Mouse (Mus musculus): Measurements from ENCODE around the gene Cdc34b.

The Cdc34b gene

DNA sequence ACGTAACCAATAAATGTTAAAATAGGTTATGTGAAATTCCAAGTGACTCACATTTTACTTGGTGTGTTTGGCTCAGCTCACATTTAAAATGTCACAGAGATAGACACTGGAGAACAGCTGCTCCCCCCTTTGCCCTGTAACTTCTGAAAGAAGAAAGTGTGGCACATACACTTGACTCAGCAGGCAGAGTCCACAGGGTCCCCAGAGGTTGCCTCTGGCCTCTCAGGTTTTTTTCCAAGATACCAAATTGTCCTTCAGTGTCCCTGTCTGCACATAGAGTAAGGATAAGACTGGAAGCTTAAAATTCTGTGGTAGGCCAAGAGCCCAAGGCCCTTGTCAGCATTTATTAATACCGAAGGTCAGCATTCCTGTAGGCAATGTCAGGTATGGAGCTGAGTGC, 25.7 kb downstream of the Cdc34b start:
- Histone ChIP-seq H3K36me3 (ENCODE audit: control insufficient read depth, insufficient read depth, low read length, poor library complexity, severe bottlenecking) (no peaks in the 10 kb centered on the region), H3K27me3 (ENCODE audit: control insufficient read depth, insufficient read depth, low read length, poor library complexity, severe bottlenecking) (no peaks in the 10 kb centered on the region)
- DNase-seq (ENCODE audit: low read depth, low spot score), result no peak

GRCm38 (mm10) chr11:94772363-94773055, 30.9 kb downstream of the Cdc34b start:
- Histone ChIP-seq H3K36me3 (ENCODE audit: control insufficient read depth, insufficient read depth, low read length, poor library complexity, severe bottlenecking) (no peaks in the 10 kb centered on the region), H3K27me3 (ENCODE audit: control insufficient read depth, insufficient read depth, low read length, poor library complexity, severe bottlenecking) (no peaks in the 10 kb centered on the region)
- no peak for DNase-seq (ENCODE audit: low read depth, low spot score)

DNA sequence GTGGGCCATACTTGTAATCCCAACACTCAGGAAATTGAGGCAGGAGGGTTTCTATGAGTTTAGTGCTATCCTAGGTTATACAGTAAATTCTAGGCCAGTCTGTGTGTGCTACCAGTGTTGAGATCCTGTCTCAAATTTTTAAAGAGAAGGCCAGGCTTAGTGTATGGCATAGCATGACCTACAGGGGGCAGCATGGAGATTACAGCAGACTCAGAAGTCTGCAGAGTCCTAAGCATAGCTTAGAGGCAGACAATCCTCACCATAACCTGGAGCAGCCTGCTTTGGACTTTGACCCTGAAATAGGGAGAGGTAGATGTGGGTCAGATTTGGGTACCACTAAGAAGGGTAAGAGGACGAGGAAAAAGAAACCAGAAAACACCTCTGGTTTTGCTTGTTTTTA, 32.3 kb downstream of the Cdc34b start:
- DNase-seq (ENCODE audit: low read depth, low spot score), result peak; percentile 10
- no peaks in the 10 kb centered on the region for H3K36me3 ChIP-seq (ENCODE audit: control insufficient read depth, insufficient read depth, low read length, poor library complexity, severe bottlenecking)
- H3K27me3 ChIP-seq (ENCODE audit: control insufficient read depth, insufficient read depth, low read length, poor library complexity, severe bottlenecking), result no peaks in the 10 kb centered on the region

GRCm38 (mm10) chr11:94774887-94775497, 33.4 kb downstream of the Cdc34b start:
- Histone ChIP-seq H3K36me3 (ENCODE audit: control insufficient read depth, insufficient read depth, low read length, poor library complexity, severe bottlenecking) (no peaks in the 10 kb centered on the region), H3K27me3 (ENCODE audit: control insufficient read depth, insufficient read depth, low read length, poor library complexity, severe bottlenecking) (no peaks in the 10 kb centered on the region)
- DNase-seq (ENCODE audit: low read depth, low spot score), result no peak

DNA sequence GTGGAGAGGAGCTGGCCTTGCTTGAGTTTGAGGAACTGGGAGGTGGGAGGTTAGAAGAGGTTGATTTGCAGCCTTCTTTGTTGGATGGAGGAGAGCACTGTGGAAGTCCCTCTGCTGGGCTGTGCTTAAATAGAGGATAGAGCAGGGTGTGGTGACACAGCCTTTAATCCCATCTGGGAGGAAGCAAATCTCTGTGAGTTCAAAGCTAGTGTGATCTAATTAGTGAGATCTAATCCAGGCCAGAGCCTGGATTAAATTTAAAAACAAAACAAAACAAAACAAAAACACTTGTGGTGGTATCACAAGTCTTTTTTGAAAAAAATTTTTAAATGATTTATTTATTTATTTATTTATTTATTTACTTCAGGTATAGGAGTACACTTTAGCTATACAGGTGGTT, 41.0 kb downstream of the Cdc34b start, which contains the start of gene Tmem92:
Gene Tmem92, minus strand, starts transcription at position 101 of the 400 bp plus-strand sequence.
- no peak for DNase-seq (ENCODE audit: low read depth, low spot score)
- no peaks in the 10 kb centered on the region for H3K27me3 ChIP-seq (ENCODE audit: control insufficient read depth, insufficient read depth, low read length, poor library complexity, severe bottlenecking)
- H3K36me3 ChIP-seq (ENCODE audit: control insufficient read depth, insufficient read depth, low read length, poor library complexity, severe bottlenecking), result no peaks in the 10 kb centered on the region

DNA sequence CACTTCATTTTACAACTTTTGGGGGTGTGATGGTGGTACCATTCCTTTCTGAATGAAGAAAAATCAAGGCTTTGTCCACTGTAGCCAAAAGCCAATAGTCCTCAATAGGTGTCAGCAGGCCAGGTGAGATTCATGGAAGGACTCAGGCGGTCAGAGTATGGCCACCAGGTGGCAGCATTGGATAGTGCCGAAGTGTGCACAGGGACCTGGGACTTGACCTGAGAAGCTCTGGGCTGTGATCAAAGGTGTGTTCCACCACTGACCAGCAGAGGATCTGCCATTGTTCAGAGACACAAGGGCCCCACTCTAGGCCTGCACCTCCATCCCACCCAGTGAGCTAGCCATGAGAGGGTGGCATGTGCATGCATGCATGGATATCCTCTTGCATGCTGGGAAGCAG, 43.7 kb downstream of the Cdc34b start:
- peak; percentile 62 for DNase-seq (ENCODE audit: low read depth, low spot score)
- H3K36me3 ChIP-seq (ENCODE audit: control insufficient read depth, insufficient read depth, low read length, poor library complexity, severe bottlenecking), result no peaks in the 10 kb centered on the region
- no peaks in the 10 kb centered on the region for H3K27me3 ChIP-seq (ENCODE audit: control insufficient read depth, insufficient read depth, low read length, poor library complexity, severe bottlenecking)

- Histone ChIP-seq H3K36me3 (ENCODE audit: control insufficient read depth, insufficient read depth, low read length, poor library complexity, severe bottlenecking) (no peaks in the 10 kb centered on the region), H3K27me3 (ENCODE audit: control insufficient read depth, insufficient read depth, low read length, poor library complexity, severe bottlenecking) (no peaks in the 10 kb centered on the region)
- no peak for DNase-seq (ENCODE audit: low read depth, low spot score)
Measured at GRCm38 (mm10) chr11:94791700-94792099, 50.1 kb downstream of the Cdc34b start.

Data from splenic B cell, adult 2 months (primary cell).